Mouse (Mus musculus) small intestine, adult 2 months (tissue): ENCODE data around the gene Ahcyl2.

Experiments
- CTCF ChIP-seq: fragments of 200-500 bp; IDR thresholded peaks from 2 replicates; pipeline ENCODE4 v1.5.1; 2012; ENCODE audit warnings: low read depth, mild to moderate bottlenecking, control low read depth, inconsistent platforms, low read length, moderate library complexity, mixed read lengths; ENCODE audit not compliant: insufficient replicate concordance, insufficient read length; ENCODE audit errors: extremely low read depth
- POLR2A ChIP-seq: fragments of 200-500 bp; IDR thresholded peaks from 2 replicates; pipeline ENCODE4 v1.6.1; 2012; ENCODE audit warnings: low read depth, mild to moderate bottlenecking, control low read depth, inconsistent platforms, low read length, moderate library complexity

GRCm38 (mm10) chr6:29850747-29851146, 82.9 kb downstream of the Ahcyl2 start:
- TF ChIP-seq CTCF: no peak
- TF ChIP-seq POLR2A: no peak
